Mouse (Mus musculus) kidney, postnatal 25 days (tissue): Measurements from ENCODE around the gene Ttc30b.
"Not testable (repeated sequence)": the region's sequence is repeated elsewhere in the genome, so short reads cannot be mapped to it uniquely, and the experiment has no call there.

Experiments
- DNase-seq, 2 experiments: peaks; one replicate each; pipeline ENCODE4 v3.0.0; 2021; ENCODE audit warnings: mixed read lengths in 2 of 2

Ttc30b gene

GRCm38 (mm10) chr2:75937520-75938116, 767 bp downstream of the Ttc30b start:
- not testable (repeated sequence) for DNase-seq

- not testable (repeated sequence) for DNase-seq
Observed at GRCm38 (mm10) chr2:75936685-75937084, 1.7 kb downstream of the Ttc30b start.

- no peak for DNase-seq
Observed at GRCm38 (mm10) chr2:75933541-75933940, 4.8 kb downstream of the Ttc30b start.

- DNase-seq = no peak
Observed at GRCm38 (mm10) chr2:75930941-75931340, 7.4 kb downstream of the Ttc30b start.

- DNase-seq = no peak
Observed at GRCm38 (mm10) chr2:75929786-75930444, 8.5 kb downstream of the Ttc30b start.

GRCm38 (mm10) chr2:75929141-75929540, 9.2 kb downstream of the Ttc30b start:
- no peak for DNase-seq

GRCm38 (mm10) chr2:75928011-75928410, 10.4 kb downstream of the Ttc30b start:
- no peak for DNase-seq

- no peak for DNase-seq
Observed at GRCm38 (mm10) chr2:75926061-75926460, 12.3 kb downstream of the Ttc30b start.

- no peak for DNase-seq
Observed at GRCm38 (mm10) chr2:75923807-75924340, 14.5 kb downstream of the Ttc30b start.

GRCm38 (mm10) chr2:75915040-75915439, 23.3 kb downstream of the Ttc30b start:
- no peak for DNase-seq

- DNase-seq = no peak
Observed at GRCm38 (mm10) chr2:75907142-75907541, 31.2 kb downstream of the Ttc30b start.

- no peak for DNase-seq
Observed at GRCm38 (mm10) chr2:75901869-75902268, 36.5 kb downstream of the Ttc30b start.

- no peak for DNase-seq
Observed at GRCm38 (mm10) chr2:75900281-75900680, 38.1 kb downstream of the Ttc30b start.

- DNase-seq = no peak
Observed at GRCm38 (mm10) chr2:75895711-75896110, 42.7 kb downstream of the Ttc30b start.

GRCm38 (mm10) chr2:75891981-75892380, 46.4 kb downstream of the Ttc30b start:
- DNase-seq = no peak
